Mouse (Mus musculus) WW6 (cell line): ENCODE measurements at regions not wholly inside any gene's neighbourhood (a gene's known extent, or its start where the extent isn't known, plus 50 kb on each side); places are given as distances from the start of the nearest gene placed in this dataset.

Source experiments
- DNase-seq: peaks from one replicate; pipeline ENCODE4 v3.0.0-alpha.2; 2013; ENCODE audit warnings: low read depth, low spot score

GRCm38 (mm10) chr12:58443007-58443406 is 173.9 kb upstream of the Clec14a start:
- DNase-seq, result no peak

GRCm38 (mm10) chr12:58441962-58442361 is 172.9 kb upstream of the Clec14a start:
- no peak for DNase-seq

- DNase-seq, result no peak
Measured at GRCm38 (mm10) chr12:58440666-58441065, 171.6 kb upstream of the Clec14a start.

GRCm38 (mm10) chr12:58437031-58437430 is 167.9 kb upstream of the Clec14a start:
- no peak for DNase-seq

GRCm38 (mm10) chr12:58434504-58434903 is 165.4 kb upstream of the Clec14a start:
- no peak for DNase-seq

GRCm38 (mm10) chr12:58429929-58430328 is 160.8 kb upstream of the Clec14a start:
- DNase-seq, result no peak

GRCm38 (mm10) chr12:58426758-58427157 is 157.7 kb upstream of the Clec14a start:
- no peak for DNase-seq

GRCm38 (mm10) chr12:58425961-58426360 is 156.9 kb upstream of the Clec14a start:
- DNase-seq, result no peak

GRCm38 (mm10) chr12:58423581-58423980 is 154.5 kb upstream of the Clec14a start:
- no peak for DNase-seq

- DNase-seq, result no peak
Measured at GRCm38 (mm10) chr12:58401904-58402303, 132.8 kb upstream of the Clec14a start.

GRCm38 (mm10) chr12:58360258-58360657 is 91.2 kb upstream of the Clec14a start:
- DNase-seq, result no peak

- no peak for DNase-seq
Measured at GRCm38 (mm10) chr12:58334163-58334562, 65.1 kb upstream of the Clec14a start.

- no peak for DNase-seq
Measured at GRCm38 (mm10) chr12:58329913-58330312, 60.8 kb upstream of the Clec14a start.

- no peak for DNase-seq
Measured at GRCm38 (mm10) chr12:58323953-58324352, 54.9 kb upstream of the Clec14a start.
